Mouse (Mus musculus) cerebellum, adult 8-10 months (tissue): Measurements from ENCODE around the gene Ppm1n.

Experiments
- DNase-seq: peaks from one replicate; pipeline ENCODE4 v3.0.0; 2022

The Ppm1n gene

GRCm38 (mm10) chr7:19306819-19307738 lies 27.2 kb upstream of the Ppm1n start:
- peak; percentile 43 for DNase-seq

DNA sequence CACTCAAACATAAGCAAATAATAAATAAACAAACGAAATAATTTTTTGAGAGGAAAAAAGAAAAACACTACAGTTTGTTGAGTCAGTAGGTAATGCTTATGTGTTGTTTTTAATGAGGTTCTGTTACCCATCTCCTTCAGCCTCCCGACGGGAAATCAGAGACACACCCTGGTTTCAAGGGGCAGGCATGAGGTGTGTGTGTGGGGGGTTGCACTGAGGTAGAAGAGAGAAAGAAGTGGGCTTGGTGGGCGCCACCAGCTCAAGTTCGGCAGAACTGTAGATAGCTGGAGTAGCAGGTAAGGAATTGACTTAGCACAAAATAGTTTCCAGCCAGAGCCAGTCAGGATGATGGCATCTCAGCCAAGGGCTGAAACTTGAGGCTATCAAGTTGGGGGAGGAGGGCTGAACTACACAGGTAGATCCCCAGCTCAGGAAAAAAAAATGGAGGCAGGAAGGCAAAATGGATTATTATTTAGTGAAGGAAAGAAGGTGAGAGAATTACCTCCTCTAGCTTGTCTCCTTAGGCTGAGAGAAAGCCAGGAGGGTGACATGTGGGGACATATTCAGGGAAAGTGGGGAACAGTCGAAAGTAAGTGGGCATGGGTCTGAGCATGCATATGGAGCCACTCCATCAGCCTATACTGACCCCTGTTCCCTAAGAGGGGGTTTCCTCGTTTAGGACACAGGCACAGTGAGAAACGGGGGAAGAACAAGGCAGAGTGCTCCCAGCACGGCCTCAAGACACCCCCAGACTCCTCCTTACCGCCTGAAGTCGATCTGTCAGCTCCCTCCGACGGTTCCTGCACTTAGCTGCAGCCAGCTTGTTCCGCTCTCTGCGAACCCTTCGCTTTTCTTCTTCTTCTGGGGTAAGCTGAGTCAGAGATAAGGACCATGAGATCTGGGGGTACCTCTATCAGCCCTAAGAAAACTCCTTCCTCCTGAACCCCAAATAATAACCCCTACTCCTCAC lies 26.2 kb upstream of the Ppm1n start:
- no peak for DNase-seq

GRCm38 (mm10) chr7:19305413-19305735 lies 25.5 kb upstream of the Ppm1n start:
- no peak for DNase-seq

- DNase-seq, result no peak
Measured at GRCm38 (mm10) chr7:19304501-19305412, 24.9 kb upstream of the Ppm1n start.

DNA sequence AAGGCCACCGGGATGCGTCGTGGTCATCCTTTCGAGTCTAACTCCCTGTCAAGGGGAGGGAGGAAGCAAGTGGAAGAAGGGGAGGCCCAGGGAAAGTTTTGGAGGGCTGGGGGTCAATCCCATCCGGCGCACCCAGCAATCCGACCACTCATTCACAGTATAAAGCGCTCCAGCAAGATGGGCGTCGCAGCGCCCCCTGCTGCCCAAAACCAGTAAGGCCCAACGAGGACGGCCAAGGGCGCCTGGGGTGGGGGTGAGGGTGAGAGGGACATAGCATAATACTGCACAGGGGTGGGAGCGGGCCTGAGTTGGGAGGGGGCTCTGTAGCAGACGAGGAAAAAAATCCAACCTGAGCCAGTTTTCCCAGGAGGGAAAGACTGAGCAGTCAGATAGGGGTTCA lies 23.9 kb upstream of the Ppm1n start:
- DNase-seq, result peak; percentile 85

DNA sequence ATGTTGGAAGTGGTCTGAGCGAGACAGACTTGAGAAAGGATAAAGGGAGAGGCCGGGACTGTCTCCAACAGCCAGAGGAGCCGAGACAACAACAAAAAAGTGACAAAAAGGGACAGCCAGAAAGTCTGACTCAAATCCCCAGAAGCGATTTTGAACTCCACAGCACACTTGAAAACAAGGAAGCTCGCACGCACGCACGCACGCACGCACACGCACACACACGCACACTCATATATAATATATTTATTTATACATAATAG lies 23.1 kb upstream of the Ppm1n start:
- DNase-seq, result no peak

GRCm38 (mm10) chr7:19302264-19303045 lies 22.6 kb upstream of the Ppm1n start:
- DNase-seq, result no peak

DNA sequence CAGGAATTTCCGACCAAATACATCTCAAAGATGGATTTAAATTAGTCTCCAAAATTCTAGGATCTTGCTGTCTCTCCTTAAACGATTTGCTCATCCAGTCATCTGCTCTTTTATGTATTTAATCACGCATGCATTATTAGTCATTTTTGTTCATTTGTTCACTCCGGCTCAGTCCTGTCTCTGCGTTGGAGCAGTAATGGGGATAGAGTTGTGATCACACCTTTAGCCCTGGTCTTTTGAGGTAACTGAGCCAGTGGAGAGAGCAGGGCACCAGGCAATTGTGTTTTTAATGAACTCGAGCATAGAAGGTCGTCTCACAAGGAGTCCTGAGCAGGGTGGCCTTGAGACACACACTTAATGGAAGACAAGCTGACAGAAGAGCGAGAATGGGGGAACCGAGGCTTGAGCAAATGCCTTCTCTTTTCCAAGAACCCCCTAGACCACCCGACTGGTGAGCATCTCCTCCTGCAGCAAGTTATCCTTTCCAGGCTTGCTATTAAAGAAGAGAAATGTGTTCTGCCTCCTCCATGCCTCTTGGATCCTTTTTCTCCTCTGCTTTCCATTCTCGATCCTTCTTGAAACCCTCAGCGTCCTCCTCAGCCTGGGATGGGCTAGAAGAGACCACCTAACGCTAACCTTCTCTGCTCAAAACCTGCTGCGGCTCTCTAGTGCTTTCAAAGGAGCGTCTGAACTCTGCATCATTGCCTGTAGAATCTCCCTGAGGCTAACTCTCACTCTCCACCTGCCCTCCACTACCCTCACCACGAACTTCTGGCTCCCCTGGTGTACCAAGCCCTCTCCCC lies 21.8 kb upstream of the Ppm1n start:
- no peak for DNase-seq

GRCm38 (mm10) chr7:19300501-19301421 lies 20.9 kb upstream of the Ppm1n start:
- DNase-seq, result peak; percentile 86

DNA sequence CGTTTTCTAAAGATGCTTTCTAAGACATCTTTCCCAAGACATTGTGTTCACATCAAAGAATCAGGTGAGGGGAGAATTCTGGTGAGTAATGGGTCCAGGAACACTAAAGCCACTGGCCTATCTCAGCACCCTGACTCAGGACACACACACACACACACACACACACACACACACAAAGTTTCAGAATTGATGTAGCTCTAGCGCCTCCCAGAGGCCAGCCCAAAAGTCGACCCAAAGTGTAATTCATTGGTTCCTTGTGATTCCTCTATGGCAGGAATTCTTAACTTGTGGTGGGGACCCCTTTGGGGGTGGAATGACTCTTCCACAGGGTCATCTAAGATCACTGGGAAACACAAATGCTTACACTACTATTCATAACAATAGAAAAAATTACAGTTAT lies 19.3 kb upstream of the Ppm1n start:
- DNase-seq, result no peak

- no peak for DNase-seq
Measured at GRCm38 (mm10) chr7:19297794-19298193, 17.9 kb upstream of the Ppm1n start.

- DNase-seq, result no peak
Measured at GRCm38 (mm10) chr7:19297034-19297433, 17.2 kb upstream of the Ppm1n start.

GRCm38 (mm10) chr7:19295503-19296185 lies 15.8 kb upstream of the Ppm1n start:
- peak; percentile 98 for DNase-seq

DNA sequence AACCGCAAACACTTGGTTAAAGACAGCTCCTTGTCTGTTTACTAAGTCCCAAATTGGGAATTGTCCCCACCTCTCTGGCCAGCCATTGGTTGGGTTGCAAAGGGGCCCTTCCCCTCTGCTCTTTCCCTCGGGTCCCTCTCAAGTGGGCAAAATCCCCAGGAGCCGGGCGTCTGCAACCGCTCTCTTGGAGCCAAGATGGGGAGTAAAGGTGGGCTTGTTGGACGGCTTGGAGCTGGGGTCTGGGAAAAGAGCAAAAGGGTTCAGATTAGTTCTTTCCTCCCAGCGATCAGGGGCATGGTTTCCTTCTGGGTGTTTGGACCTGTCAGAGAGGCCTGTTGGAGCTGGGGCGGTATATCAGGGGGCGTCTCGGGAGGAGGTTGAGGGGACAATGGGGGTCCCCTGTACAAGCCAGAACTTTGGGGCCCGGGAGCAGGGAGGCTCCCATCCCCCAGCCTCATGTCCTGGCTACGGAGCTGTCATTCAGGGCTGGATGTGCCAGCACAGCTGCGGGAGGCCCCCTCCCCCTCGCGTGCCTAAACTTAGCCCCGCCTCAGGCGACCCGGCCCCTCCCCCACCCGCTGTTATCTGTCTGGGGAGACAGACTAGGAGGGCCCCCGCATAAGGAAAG lies 11.2 kb upstream of the Ppm1n start:
- DNase-seq, result no peak

DNA sequence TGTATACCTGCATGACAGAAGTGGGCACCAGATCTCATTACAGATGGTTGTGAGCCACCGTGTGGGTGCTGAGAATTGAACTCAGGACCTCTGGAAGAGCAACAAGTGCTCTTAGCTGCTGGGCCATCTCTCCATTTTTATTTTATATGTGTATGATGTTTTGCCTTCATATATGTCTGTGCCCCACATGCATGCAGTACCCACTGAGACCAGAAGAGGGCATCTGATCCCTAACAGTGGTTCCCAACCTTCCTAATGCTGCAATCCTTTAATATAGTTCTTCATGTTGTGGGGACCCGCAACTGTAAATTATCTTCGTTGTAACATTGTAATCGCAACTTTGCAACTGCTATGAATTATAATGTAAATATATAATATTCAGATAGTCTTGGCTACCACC lies 4.9 kb upstream of the Ppm1n start:
- DNase-seq, result peak; percentile 71

- DNase-seq, result no peak
Measured at GRCm38 (mm10) chr7:19283406-19283804, 3.5 kb upstream of the Ppm1n start.

DNA sequence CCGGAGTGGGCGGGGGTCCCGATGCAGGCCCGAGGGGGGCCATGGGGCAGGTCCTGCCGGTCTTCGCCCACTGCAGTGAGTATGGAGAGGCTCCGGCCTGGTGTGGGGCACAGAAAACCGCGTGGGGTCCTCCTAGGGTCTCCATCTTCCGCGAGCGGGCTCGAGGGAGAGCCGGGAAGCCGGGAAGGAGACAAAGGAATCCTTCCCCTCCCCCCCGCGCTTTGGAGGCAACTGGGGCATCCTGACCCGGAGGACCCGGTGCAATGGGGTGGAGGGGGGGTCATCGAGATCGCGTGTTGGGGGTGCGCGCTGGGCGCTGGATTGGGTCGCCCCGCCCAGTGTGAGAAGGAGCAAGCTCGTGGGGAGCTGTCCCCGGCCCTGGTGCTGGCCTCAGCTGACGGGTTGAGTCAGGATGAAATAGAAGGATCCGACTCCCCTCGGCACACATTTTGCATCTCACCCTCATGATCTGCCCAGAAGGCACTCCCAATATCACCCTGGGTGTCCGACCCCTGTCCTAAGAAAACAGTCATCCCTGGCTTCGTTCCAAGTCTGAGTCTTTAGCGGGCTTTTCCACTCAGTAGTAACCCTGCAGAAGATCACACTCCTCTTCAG lies 3.0 kb upstream of the Ppm1n start:
- peak; percentile 67 for DNase-seq

DNA sequence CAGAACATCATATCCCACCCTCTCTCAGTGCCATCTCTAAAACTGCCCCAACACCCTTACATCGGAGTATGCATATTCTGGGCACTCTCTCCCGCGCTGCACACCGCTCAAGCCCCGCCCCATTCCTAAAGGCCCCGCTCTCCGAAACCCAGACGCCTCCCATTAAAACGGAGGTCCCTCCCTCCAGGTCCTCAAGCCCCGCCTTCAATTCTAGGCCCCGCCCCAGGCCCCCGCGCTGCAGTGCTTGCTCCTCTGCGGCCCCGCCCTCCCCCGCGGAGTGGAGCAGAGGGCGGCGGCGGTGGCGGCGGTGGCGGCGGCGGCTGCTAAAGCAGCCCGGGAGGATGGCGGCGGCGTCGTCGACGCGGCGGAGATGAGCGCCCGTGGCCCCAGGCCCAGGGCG lies 2.5 kb upstream of the Ppm1n start, which contains the start of gene Rtn2:
TSS of gene Rtn2 (plus strand) at position 240 of the 400 bp plus-strand sequence.
- DNase-seq, result peak; percentile 90
